Mouse (Mus musculus): ENCODE data around the gene D10Wsu102e. TPM values are rescaled to one million over a fixed set of nuclear protein-coding genes. Genes with fewer than 3 reads are reported as not detected.
"Not testable (repeated sequence)": the region's sequence is repeated elsewhere in the genome, so short reads cannot be mapped to it uniquely, and the experiment has no call there.

The D10Wsu102e gene
- total RNA-seq, 1 experiment from 2014 or later, result 1.0 TPM

- no peak for ATAC-seq (replicated peaks; ENCODE audit: insufficient number of reproducible peaks, low FRiP score, low TSS enrichment, poor library complexity, severe bottlenecking)
These were observed 149.1 kb downstream of the D10Wsu102e start for GRCm38 (mm10) chr10:83508962-83509660.

- no peak for ATAC-seq (replicated peaks; ENCODE audit: insufficient number of reproducible peaks, low FRiP score, low TSS enrichment, poor library complexity, severe bottlenecking)
These were observed 151.3 kb downstream of the D10Wsu102e start for GRCm38 (mm10) chr10:83511304-83511703.

GRCm38 (mm10) chr10:83513736-83514135 is 153.7 kb downstream of the D10Wsu102e start:
- no peak for ATAC-seq (replicated peaks; ENCODE audit: insufficient number of reproducible peaks, low FRiP score, low TSS enrichment, poor library complexity, severe bottlenecking)

- ATAC-seq (replicated peaks; ENCODE audit: insufficient number of reproducible peaks, low FRiP score, low TSS enrichment, poor library complexity, severe bottlenecking), result no peak
These were observed 161.0 kb downstream of the D10Wsu102e start for GRCm38 (mm10) chr10:83520990-83521389.

GRCm38 (mm10) chr10:83524238-83524637 is 164.2 kb downstream of the D10Wsu102e start:
- ATAC-seq (replicated peaks; ENCODE audit: insufficient number of reproducible peaks, low FRiP score, low TSS enrichment, poor library complexity, severe bottlenecking), result not testable (repeated sequence)

- no peak for ATAC-seq (replicated peaks; ENCODE audit: insufficient number of reproducible peaks, low FRiP score, low TSS enrichment, poor library complexity, severe bottlenecking)
These were observed 170.5 kb downstream of the D10Wsu102e start for GRCm38 (mm10) chr10:83530384-83530967.

- no peak for ATAC-seq (replicated peaks; ENCODE audit: insufficient number of reproducible peaks, low FRiP score, low TSS enrichment, poor library complexity, severe bottlenecking)
These were observed 173.4 kb downstream of the D10Wsu102e start for GRCm38 (mm10) chr10:83533258-83533909.

- peak; percentile 55; the same call in 1 of the 2 replicates for ATAC-seq (replicated peaks; ENCODE audit: insufficient number of reproducible peaks, low FRiP score, low TSS enrichment, poor library complexity, severe bottlenecking)
These were observed 173.9 kb downstream of the D10Wsu102e start, which contains the start of gene Aldh1l2 for GRCm38 (mm10) chr10:83533910-83534283. TSS of gene Aldh1l2 (minus strand) at chr10:83534140.

GRCm38 (mm10) chr10:83536436-83536835 is 176.4 kb downstream of the D10Wsu102e start:
- ATAC-seq (replicated peaks; ENCODE audit: insufficient number of reproducible peaks, low FRiP score, low TSS enrichment, poor library complexity, severe bottlenecking), result no peak

Other genes with a start within 250 kb of the D10Wsu102e start
- 5.1 to 21.2 TPM (median 7.0 TPM) in 3 replicates for gene Slc41a2, start 22.3 kb upstream of the D10Wsu102e start, total RNA-seq (2017)
- gene Aldh1l2, start 173.9 kb downstream of the D10Wsu102e start, total RNA-seq (2017), result 0.10 TPM in 1 of 3 replicates, not detected in the others
- 55.5 to 59.6 TPM (median 57.4 TPM) in 3 replicates for gene Washc4, start 183.5 kb downstream of the D10Wsu102e start, total RNA-seq (2017)

Measured in monocyte, adult 5-6 weeks (primary cell).